Comparison of ENCODE assay signal across 24 mouse cellular contexts in genomic region chr10:36800925-36801482, GRCm38 (mm10).
DNase-seq lines count a peak whose midpoint lies in the region; ATAC-seq and TF ChIP-seq lines count a peak whose summit lies in the region.
"Had no signal": no experiment of that assay in that cellular context is flagged by ENCODE, and none has a peak within 500 bp of the region (broad histone marks: within the 10 kb centered on the region; RNA-seq: fewer than 3 reads in every experiment).

No protein-coding gene starts in this region.

- peak; percentile 15 for DNase-seq in kidney, postnatal 0 days (ENCODE audit: low spot score)
- no peak for DNase-seq in kidney, postnatal 14 days
- DNase-seq in neural tube, embryonic 10.5 days (ENCODE audit: extremely low spot score, low spot score): no peak
- DNase-seq in thymus, postnatal 4 days: no peak
- DNase-seq in heart, embryonic 10.5 days (ENCODE audit: low spot score): no peak
- DNase-seq: adrenal gland, adult 2 months; B cell, adult 2 months; cerebellum, adult 11-12 months; gastrocnemius, adult 2 months; heart, postnatal 36 days; kidney, adult 8-10 months; lung, adult 18-20 months; thymus, adult 18-20 months had no signal

- no peaks in the 10 kb centered on the region for H3K36me3 ChIP-seq in kidney, postnatal 0 days (ENCODE audit: insufficient read depth, low read length)
- H3K36me3 ChIP-seq in neural tube, embryonic 13.5 days: no peaks in the 10 kb centered on the region
- H3K36me3 ChIP-seq in hindbrain, embryonic 13.5 days: no peaks in the 10 kb centered on the region
- no peaks in the 10 kb centered on the region for H3K36me3 ChIP-seq in heart, embryonic 10.5 days
- H3K36me3 ChIP-seq: G1E; heart, embryonic 15.5 days; limb, embryonic 13.5 days; liver, embryonic 12.5 days had no signal

- TF ChIP-seq CTCF in kidney, postnatal 0 days (IDR thresholded peaks at IDR 0.05; ENCODE audit: low read depth): no peak

- no peak overlapping the region for H3K27ac ChIP-seq in kidney, postnatal 0 days
- no peak overlapping the region for H3K27ac ChIP-seq in neural tube, embryonic 13.5 days (replicated peaks)
- peak overlapping the region; percentile 35; the same call in 1 of the 2 replicates for H3K27ac ChIP-seq in hindbrain, embryonic 13.5 days
- no peak overlapping the region for H3K27ac ChIP-seq in heart, embryonic 10.5 days
- H3K27ac ChIP-seq: gastrocnemius, adult 2 months; heart, embryonic 15.5 days; limb, embryonic 13.5 days; liver, embryonic 12.5 days had no signal

- no peaks in the 10 kb centered on the region for H3K9me3 ChIP-seq in kidney, postnatal 0 days (replicated peaks; ENCODE audit: low read length)
- no peaks in the 10 kb centered on the region for H3K9me3 ChIP-seq in neural tube, embryonic 13.5 days
- no peaks in the 10 kb centered on the region for H3K9me3 ChIP-seq in hindbrain, embryonic 13.5 days
- no peaks in the 10 kb centered on the region for H3K9me3 ChIP-seq in heart, embryonic 10.5 days
- H3K9me3 ChIP-seq: G1E; heart, embryonic 15.5 days; limb, embryonic 13.5 days; liver, embryonic 12.5 days had no signal

- no peaks in the 10 kb centered on the region for H3K4me1 ChIP-seq in kidney, postnatal 0 days (replicated peaks; ENCODE audit: insufficient read depth, low read length)
- no peaks in the 10 kb centered on the region for H3K4me1 ChIP-seq in neural tube, embryonic 13.5 days (replicated peaks)
- peaks cover 11% of the 10 kb centered on the region for H3K4me1 ChIP-seq in hindbrain, embryonic 13.5 days (replicated peaks)
- no peaks in the 10 kb centered on the region for H3K4me1 ChIP-seq in heart, embryonic 10.5 days
- H3K4me1 ChIP-seq: heart, embryonic 15.5 days; liver, embryonic 12.5 days; megakaryocyte, embryonic 14.5 days had no signal

- H3K4me2 ChIP-seq in kidney, postnatal 0 days (ENCODE audit: low read length): no peak overlapping the region
- H3K4me2 ChIP-seq in neural tube, embryonic 13.5 days: no peak overlapping the region
- no peak overlapping the region for H3K4me2 ChIP-seq in hindbrain, embryonic 13.5 days
- H3K4me2 ChIP-seq: heart, embryonic 15.5 days; limb, embryonic 13.5 days; liver, embryonic 12.5 days had no signal

- H3K27me3 ChIP-seq in kidney, postnatal 0 days (ENCODE audit: insufficient read depth, low read length): no peaks in the 10 kb centered on the region
- H3K27me3 ChIP-seq in neural tube, embryonic 13.5 days: no peaks in the 10 kb centered on the region
- no peaks in the 10 kb centered on the region for H3K27me3 ChIP-seq in hindbrain, embryonic 13.5 days
- H3K27me3 ChIP-seq in heart, embryonic 10.5 days (ENCODE audit: insufficient read depth, poor library complexity, severe bottlenecking): no peaks in the 10 kb centered on the region
- H3K27me3 ChIP-seq: CH12.LX; heart, embryonic 15.5 days; limb, embryonic 13.5 days; liver, embryonic 12.5 days; megakaryocyte, embryonic 14.5 days; Patski had no signal

- ATAC-seq in kidney, postnatal 0 days (replicated peaks; ENCODE audit: low FRiP score, low read depth): no peak
- ATAC-seq in neural tube, embryonic 13.5 days (ENCODE audit: low read depth): peak; percentile 32; the same call in 1 of the 2 replicates
- no peak for ATAC-seq in hindbrain, embryonic 13.5 days (ENCODE audit: low FRiP score)
- ATAC-seq: forebrain, embryonic 14.5 days; liver, embryonic 12.5 days; Patski had no signal

- 33% methylated on average over 2 of the region's 2 CpGs for WGBS in kidney, postnatal 0 days
- WGBS in neural tube, embryonic 13.5 days: 33% methylated on average over 2 of the region's 2 CpGs
- WGBS in hindbrain, embryonic 13.5 days: 26% methylated on average over 2 of the region's 2 CpGs
- WGBS in heart, embryonic 10.5 days: 43% methylated on average over 2 of the region's 2 CpGs

- H3K4me3 ChIP-seq in kidney, postnatal 0 days (replicated peaks; ENCODE audit: low read depth, low read length): no peak overlapping the region
- no peak overlapping the region for H3K4me3 ChIP-seq in neural tube, embryonic 13.5 days
- H3K4me3 ChIP-seq in hindbrain, embryonic 13.5 days: no peak overlapping the region
- no peak overlapping the region for H3K4me3 ChIP-seq in heart, embryonic 10.5 days
- H3K4me3 ChIP-seq: erythroblast, embryonic 14.5 days; gastrocnemius, adult 2 months; heart, embryonic 15.5 days; limb, embryonic 13.5 days; liver, embryonic 12.5 days; megakaryocyte, embryonic 14.5 days had no signal

- no peak overlapping the region for H3K9ac ChIP-seq in kidney, postnatal 0 days (ENCODE audit: low read depth, low read length)
- H3K9ac ChIP-seq in neural tube, embryonic 13.5 days: no peak overlapping the region
- H3K9ac ChIP-seq in hindbrain, embryonic 13.5 days: no peak overlapping the region
- H3K9ac ChIP-seq: heart, embryonic 15.5 days; limb, embryonic 13.5 days; liver, embryonic 12.5 days had no signal
